Mouse (Mus musculus): ENCODE results near the gene Sugct.

GRCm38 (mm10) chr13:17603756-17604155 lies 91.6 kb downstream of the Sugct start:
- TF ChIP-seq MAX (IDR thresholded peaks at IDR 0.05): no peak
- no peak for TF ChIP-seq USF1 (IDR thresholded peaks at IDR 0.05; ENCODE audit: low read depth)
- TF ChIP-seq CTCF (IDR thresholded peaks at IDR 0.05; ENCODE audit: control insufficient read depth, insufficient read depth, insufficient read length): no peak

All from C2C12 (cell line).